Mouse (Mus musculus): ENCODE results near the gene Ahnak. TPM values are rescaled to one million over a fixed set of nuclear protein-coding genes. Genes with fewer than 3 reads are reported as not detected.

Ahnak gene
- polyA plus RNA-seq, 1 experiment, result 14.7 TPM

- H3K4me3 ChIP-seq (ENCODE audit: low read depth, low read length), result no peak overlapping the region
- WGBS, result 82% methylated on average over 2 of the region's 2 CpGs
- TF ChIP-seq CTCF (IDR thresholded peaks at IDR 0.05; ENCODE audit: extremely low read depth, insufficient read length, insufficient replicate concordance, low read depth, low read length), result no peak
- no peak for TF ChIP-seq POLR2A (IDR thresholded peaks at IDR 0.05; ENCODE audit: low read depth, low read length)
- peaks cover 11% of the 10 kb centered on the region; the same call in 1 of the 2 replicates for H3K4me1 ChIP-seq (ENCODE audit: control insufficient read depth, insufficient read depth, insufficient read length, low read length)
- H3K27ac ChIP-seq (ENCODE audit: insufficient read depth, low read depth, low read length), result no peak overlapping the region
- H3K27me3 ChIP-seq (ENCODE audit: control insufficient read depth, insufficient read depth, low read length), result no peaks in the 10 kb centered on the region
- no peaks in the 10 kb centered on the region for H3K36me3 ChIP-seq (ENCODE audit: control insufficient read depth, insufficient read depth, low read length)
Observed at GRCm38 (mm10) chr19:9062822-9063221, 73.7 kb downstream of the Ahnak start.

GRCm38 (mm10) chr19:9063831-9064230 lies 74.7 kb downstream of the Ahnak start:
- 89% methylated on average over 3 of the region's 3 CpGs for WGBS
- Histone ChIP-seq H3K27ac (ENCODE audit: insufficient read depth, low read depth, low read length) (no peak overlapping the region), H3K4me3 (ENCODE audit: low read depth, low read length) (no peak overlapping the region), H3K36me3 (ENCODE audit: control insufficient read depth, insufficient read depth, low read length) (no peaks in the 10 kb centered on the region), H3K27me3 (ENCODE audit: control insufficient read depth, insufficient read depth, low read length) (no peaks in the 10 kb centered on the region), H3K4me1 (ENCODE audit: control insufficient read depth, insufficient read depth, insufficient read length, low read length) (peaks cover 11% of the 10 kb centered on the region; the same call in 1 of the 2 replicates)
- TF ChIP-seq POLR2A (IDR thresholded peaks at IDR 0.05; ENCODE audit: low read depth, low read length) (no peak), CTCF (IDR thresholded peaks at IDR 0.05; ENCODE audit: extremely low read depth, insufficient read length, insufficient replicate concordance, low read depth, low read length) (no peak)

- Histone ChIP-seq H3K4me1 (ENCODE audit: control insufficient read depth, insufficient read depth, insufficient read length, low read length) (peaks cover 16% of the 10 kb centered on the region; the same call in 1 of the 2 replicates), H3K4me3 (ENCODE audit: low read depth, low read length) (no peak overlapping the region), H3K27ac (ENCODE audit: insufficient read depth, low read depth, low read length) (peak overlapping the region; percentile 53), H3K36me3 (ENCODE audit: control insufficient read depth, insufficient read depth, low read length) (no peaks in the 10 kb centered on the region), H3K27me3 (ENCODE audit: control insufficient read depth, insufficient read depth, low read length) (no peaks in the 10 kb centered on the region)
- TF ChIP-seq POLR2A (IDR thresholded peaks at IDR 0.05; ENCODE audit: low read depth, low read length), result no peak
- no peak for TF ChIP-seq CTCF (IDR thresholded peaks at IDR 0.05; ENCODE audit: extremely low read depth, insufficient read length, insufficient replicate concordance, low read depth, low read length)
- WGBS, result 20% methylated on average over 9 of the region's 9 CpGs
Observed at GRCm38 (mm10) chr19:9065621-9066561, 76.8 kb downstream of the Ahnak start.

- TF ChIP-seq POLR2A (IDR thresholded peaks at IDR 0.05; ENCODE audit: low read depth, low read length) (no peak), CTCF (IDR thresholded peaks at IDR 0.05; ENCODE audit: extremely low read depth, insufficient read length, insufficient replicate concordance, low read depth, low read length) (no peak)
Observed at GRCm38 (mm10) chr19:9067292-9067691, 78.2 kb downstream of the Ahnak start.

GRCm38 (mm10) chr19:9069687-9070307 lies 80.7 kb downstream of the Ahnak start:
- H3K36me3 ChIP-seq (ENCODE audit: control insufficient read depth, insufficient read depth, low read length), result no peaks in the 10 kb centered on the region
- peaks cover 24% of the 10 kb centered on the region for H3K4me1 ChIP-seq (ENCODE audit: control insufficient read depth, insufficient read depth, insufficient read length, low read length)
- H3K27me3 ChIP-seq (ENCODE audit: control insufficient read depth, insufficient read depth, low read length), result no peaks in the 10 kb centered on the region
- H3K27ac ChIP-seq (ENCODE audit: insufficient read depth, low read depth, low read length), result peak overlapping the region; percentile 33
- no peak overlapping the region for H3K4me3 ChIP-seq (ENCODE audit: low read depth, low read length)
- 55% methylated on average over 8 of the region's 8 CpGs for WGBS
- TF ChIP-seq CTCF (IDR thresholded peaks at IDR 0.05; ENCODE audit: extremely low read depth, insufficient read length, insufficient replicate concordance, low read depth, low read length) (no peak), POLR2A (IDR thresholded peaks at IDR 0.05; ENCODE audit: low read depth, low read length) (no peak)

More at GRCm38 (mm10) chr19:9067292-9067691, 78.2 kb downstream of the Ahnak start:
- no peaks in the 10 kb centered on the region for H3K27me3 ChIP-seq (ENCODE audit: control insufficient read depth, insufficient read depth, low read length)
- no peaks in the 10 kb centered on the region for H3K36me3 ChIP-seq (ENCODE audit: control insufficient read depth, insufficient read depth, low read length)
- no peak overlapping the region for H3K4me3 ChIP-seq (ENCODE audit: low read depth, low read length)
- peaks cover 24% of the 10 kb centered on the region for H3K4me1 ChIP-seq (ENCODE audit: control insufficient read depth, insufficient read depth, insufficient read length, low read length)
- no peak overlapping the region for H3K27ac ChIP-seq (ENCODE audit: insufficient read depth, low read depth, low read length)
- WGBS, result 78% methylated on average over 5 of the region's 5 CpGs

- 66% methylated on average over 2 of the region's 2 CpGs for WGBS
- no peak overlapping the region for H3K4me3 ChIP-seq (ENCODE audit: low read depth, low read length)
- H3K4me1 ChIP-seq (ENCODE audit: control insufficient read depth, insufficient read depth, insufficient read length, low read length), result peaks cover 20% of the 10 kb centered on the region
- TF ChIP-seq POLR2A (IDR thresholded peaks at IDR 0.05; ENCODE audit: low read depth, low read length) (no peak), CTCF (IDR thresholded peaks at IDR 0.05; ENCODE audit: extremely low read depth, insufficient read length, insufficient replicate concordance, low read depth, low read length) (no peak)
- H3K36me3 ChIP-seq (ENCODE audit: control insufficient read depth, insufficient read depth, low read length), result no peaks in the 10 kb centered on the region
- H3K27me3 ChIP-seq (ENCODE audit: control insufficient read depth, insufficient read depth, low read length), result no peaks in the 10 kb centered on the region
- peak overlapping the region; percentile 33; the same call in 1 of the 2 replicates for H3K27ac ChIP-seq (ENCODE audit: insufficient read depth, low read depth, low read length)
Observed at GRCm38 (mm10) chr19:9070316-9070715, 81.2 kb downstream of the Ahnak start.
